Mouse (Mus musculus) hindbrain, embryonic 15.5 days (tissue): Measurements from ENCODE around the gene Slc44a5. TPM values are rescaled to one million over a fixed set of nuclear protein-coding genes. Genes with fewer than 3 reads are reported as not detected.

Experiments
- ATAC-seq: fragments of 200-750 bp; cut with Nextera tagmentation; 2 replicates; pipeline ENCODE4 v1.8.0; 2017; ENCODE audit warnings: low read depth, moderate number of reproducible peaks, moderate TSS enrichment; ENCODE audit not compliant: low FRiP score
- H3K27ac ChIP-seq: fragments of 300-500 bp; sonication (generic); replicated peaks from 2 replicates; pipeline ENCODE4 v1.5.1; 2015; ENCODE audit warnings: mild to moderate bottlenecking, inconsistent platforms
- H3K27me3 ChIP-seq: fragments of 300-500 bp; sonication (generic); 2 replicates; pipeline ENCODE4 v1.6.1; 2015; ENCODE audit warnings: control low read depth, inconsistent platforms
- H3K36me3 ChIP-seq: fragments of 300-500 bp; sonication (generic); 2 replicates; pipeline ENCODE4 v1.6.1; 2015; ENCODE audit warnings: control low read depth, inconsistent platforms
- H3K4me1 ChIP-seq: fragments of 300-500 bp; sonication (generic); replicated peaks from 2 replicates; pipeline ENCODE4 v1.6.1; 2015; ENCODE audit warnings: control low read depth, inconsistent platforms
- H3K4me2 ChIP-seq: fragments of 300-500 bp; sonication (generic); 2 replicates; pipeline ENCODE4 v1.6.1; 2015; ENCODE audit warnings: moderate library complexity, mild to moderate bottlenecking, inconsistent platforms
- H3K4me3 ChIP-seq: fragments of 300-500 bp; sonication (generic); 2 replicates; pipeline ENCODE4 v1.5.1; 2015; ENCODE audit warnings: mild to moderate bottlenecking, inconsistent platforms
- H3K9ac ChIP-seq: fragments of 300-500 bp; sonication (generic); 2 replicates; pipeline ENCODE4 v1.6.1; 2015; ENCODE audit warnings: inconsistent platforms
- H3K9me3 ChIP-seq: fragments of 300-500 bp; sonication (generic); 2 replicates; pipeline ENCODE4 v1.6.1; 2016; ENCODE audit warnings: control low read depth, inconsistent platforms
- WGBS: fragments of 180-500 bp; shearing (Covaris S2); methylation state at CpG from one replicate; pipeline ENCODE4 v1.1.7; 2015; 5-methylcytosine and 5-hydroxymethylcytosine counted together
- polyA plus RNA-seq: library from polyadenylated mRNA; unstranded; fragments of >200 nt; fragmentation: Nextera tagmentation; extraction: Ambion mirVana; gene quantifications from 2 replicates; pipeline ENCODE4 v1.2.1, GENCODE M21; 2015

Gene Slc44a5
- polyA plus RNA-seq, 1 experiment from 2014 or later = 9.6 TPM

GRCm38 (mm10) chr3:154179423-154179920 is 206.2 kb downstream of the Slc44a5 start:
- Histone ChIP-seq H3K4me2 (no peak overlapping the region), H3K27me3 (no peaks in the 10 kb centered on the region), H3K36me3 (no peaks in the 10 kb centered on the region), H3K4me1 (no peaks in the 10 kb centered on the region), H3K4me3 (no peak overlapping the region), H3K27ac (no peak overlapping the region), H3K9me3 (no peaks in the 10 kb centered on the region), H3K9ac (no peak overlapping the region)
- no peak for ATAC-seq
- WGBS = 98% methylated on average over 2 of the region's 3 CpGs

- Histone ChIP-seq H3K9ac (no peak overlapping the region), H3K4me2 (no peak overlapping the region), H3K27ac (no peak overlapping the region), H3K27me3 (no peaks in the 10 kb centered on the region), H3K9me3 (no peaks in the 10 kb centered on the region), H3K4me1 (no peaks in the 10 kb centered on the region; the same call in 1 of the 2 replicates), H3K36me3 (no peaks in the 10 kb centered on the region), H3K4me3 (no peak overlapping the region)
- no peak for ATAC-seq
- 96% methylated on average over 7 of the region's 7 CpGs for WGBS
Observed at GRCm38 (mm10) chr3:154182987-154183386, 209.8 kb downstream of the Slc44a5 start.

GRCm38 (mm10) chr3:154183957-154184356 is 210.7 kb downstream of the Slc44a5 start:
- H3K4me1 ChIP-seq = peaks cover 2% of the 10 kb centered on the region
- no peaks in the 10 kb centered on the region for H3K27me3 ChIP-seq
- no peak overlapping the region for H3K9ac ChIP-seq
- ATAC-seq = no peak
- H3K36me3 ChIP-seq = no peaks in the 10 kb centered on the region
- H3K27ac ChIP-seq = no peak overlapping the region
- H3K4me3 ChIP-seq = no peak overlapping the region
- 90% methylated on average over 9 of the region's 9 CpGs for WGBS
- no peak overlapping the region for H3K4me2 ChIP-seq
- H3K9me3 ChIP-seq = no peaks in the 10 kb centered on the region

- no peaks in the 10 kb centered on the region for H3K36me3 ChIP-seq
- WGBS = 76% methylated on average over 9 of the region's 9 CpGs
- H3K9ac ChIP-seq = no peak overlapping the region
- H3K27me3 ChIP-seq = no peaks in the 10 kb centered on the region
- H3K4me1 ChIP-seq = peaks cover 13% of the 10 kb centered on the region
- no peaks in the 10 kb centered on the region for H3K9me3 ChIP-seq
- no peak overlapping the region for H3K4me3 ChIP-seq
- H3K4me2 ChIP-seq = no peak overlapping the region
- H3K27ac ChIP-seq = no peak overlapping the region
- no peak for ATAC-seq
Observed at GRCm38 (mm10) chr3:154188668-154189067, 215.4 kb downstream of the Slc44a5 start.

GRCm38 (mm10) chr3:154192328-154193030 is 219.2 kb downstream of the Slc44a5 start:
- Histone ChIP-seq H3K4me1 (peaks cover 13% of the 10 kb centered on the region), H3K9me3 (no peaks in the 10 kb centered on the region), H3K36me3 (no peaks in the 10 kb centered on the region), H3K9ac (no peak overlapping the region), H3K4me3 (no peak overlapping the region), H3K27me3 (no peaks in the 10 kb centered on the region), H3K27ac (no peak overlapping the region), H3K4me2 (no peak overlapping the region)
- ATAC-seq = no peak
- 7% methylated on average over 10 of the region's 14 CpGs for whole genome bisulfite sequencing

GRCm38 (mm10) chr3:154193189-154193840 is 220.1 kb downstream of the Slc44a5 start:
- Histone ChIP-seq H3K4me2 (no peak overlapping the region), H3K36me3 (no peaks in the 10 kb centered on the region), H3K27me3 (no peaks in the 10 kb centered on the region), H3K4me3 (no peak overlapping the region), H3K27ac (no peak overlapping the region), H3K9me3 (no peaks in the 10 kb centered on the region), H3K4me1 (peaks cover 13% of the 10 kb centered on the region), H3K9ac (no peak overlapping the region)
- ATAC-seq = no peak
- 55% methylated on average over 10 of the region's 10 CpGs for whole genome bisulfite sequencing

GRCm38 (mm10) chr3:154200422-154200828 is 227.2 kb downstream of the Slc44a5 start:
- ATAC-seq = peak; percentile 70

GRCm38 (mm10) chr3:154201796-154202195 is 228.6 kb downstream of the Slc44a5 start:
- Histone ChIP-seq H3K4me3 (no peak overlapping the region), H3K4me2 (no peak overlapping the region), H3K36me3 (no peaks in the 10 kb centered on the region), H3K9ac (no peak overlapping the region), H3K4me1 (no peaks in the 10 kb centered on the region), H3K27me3 (no peaks in the 10 kb centered on the region), H3K27ac (no peak overlapping the region), H3K9me3 (no peaks in the 10 kb centered on the region)
- ATAC-seq = no peak
- 87% methylated on average over 12 of the region's 12 CpGs for WGBS

More at GRCm38 (mm10) chr3:154200422-154200828, 227.2 kb downstream of the Slc44a5 start:
- Histone ChIP-seq H3K9me3 (no peaks in the 10 kb centered on the region), H3K4me3 (no peak overlapping the region), H3K27me3 (no peaks in the 10 kb centered on the region), H3K4me2 (no peak overlapping the region), H3K36me3 (no peaks in the 10 kb centered on the region), H3K9ac (no peak overlapping the region), H3K27ac (0 out of 2 replicates have a peak overlapping the region, but pooled peaks have one; percentile 14), H3K4me1 (no peaks in the 10 kb centered on the region)
- WGBS = 48% methylated on average over 8 of the region's 8 CpGs

- no peak overlapping the region for H3K4me2 ChIP-seq
- no peak overlapping the region for H3K27ac ChIP-seq
- H3K36me3 ChIP-seq = no peaks in the 10 kb centered on the region
- no peaks in the 10 kb centered on the region for H3K9me3 ChIP-seq
- no peak overlapping the region for H3K9ac ChIP-seq
- 93% methylated on average over 13 of the region's 13 CpGs for WGBS
- no peaks in the 10 kb centered on the region for H3K27me3 ChIP-seq
- no peak for ATAC-seq
- H3K4me3 ChIP-seq = no peak overlapping the region
- H3K4me1 ChIP-seq = no peaks in the 10 kb centered on the region
Observed at GRCm38 (mm10) chr3:154202383-154202782, 229.1 kb downstream of the Slc44a5 start.

- Histone ChIP-seq H3K27me3 (no peaks in the 10 kb centered on the region), H3K9ac (no peak overlapping the region), H3K4me2 (no peak overlapping the region), H3K36me3 (no peaks in the 10 kb centered on the region), H3K4me1 (peaks cover 11% of the 10 kb centered on the region), H3K27ac (no peak overlapping the region), H3K4me3 (no peak overlapping the region), H3K9me3 (no peaks in the 10 kb centered on the region)
- no peak for ATAC-seq
- WGBS = 93% methylated on average over 2 of the region's 2 CpGs
Observed at GRCm38 (mm10) chr3:154208479-154208878, 235.2 kb downstream of the Slc44a5 start.

- peaks cover 11% of the 10 kb centered on the region for H3K4me1 ChIP-seq
- H3K36me3 ChIP-seq = no peaks in the 10 kb centered on the region
- H3K27ac ChIP-seq = no peak overlapping the region
- H3K4me2 ChIP-seq = no peak overlapping the region
- ATAC-seq = peak; percentile 49; the same call in 1 of the 2 replicates
- H3K27me3 ChIP-seq = no peaks in the 10 kb centered on the region
- H3K4me3 ChIP-seq = no peak overlapping the region
- H3K9me3 ChIP-seq = no peaks in the 10 kb centered on the region
- no peak overlapping the region for H3K9ac ChIP-seq
- WGBS = 43% methylated on average over 4 of the region's 4 CpGs
Observed at GRCm38 (mm10) chr3:154209201-154209754, 236.0 kb downstream of the Slc44a5 start.

GRCm38 (mm10) chr3:154209776-154210430 is 236.7 kb downstream of the Slc44a5 start:
- Histone ChIP-seq H3K4me1 (peaks cover 11% of the 10 kb centered on the region), H3K9ac (no peak overlapping the region), H3K27ac (no peak overlapping the region), H3K9me3 (no peaks in the 10 kb centered on the region), H3K4me2 (no peak overlapping the region), H3K4me3 (no peak overlapping the region), H3K36me3 (no peaks in the 10 kb centered on the region), H3K27me3 (no peaks in the 10 kb centered on the region)
- 12% methylated on average over 4 of the region's 4 CpGs for WGBS
- no peak for ATAC-seq
